Mouse (Mus musculus) ovary, postnatal 14 days (tissue): ENCODE data around the gene Gm6408.
"Not testable (repeated sequence)": the region's sequence is repeated elsewhere in the genome, so short reads cannot be mapped to it uniquely, and the experiment has no call there.

ENCODE experiments used
- DNase-seq: peaks from one replicate; pipeline ENCODE4 v3.0.0; 2022; ENCODE audit warnings: low spot score

The Gm6408 gene

DNA sequence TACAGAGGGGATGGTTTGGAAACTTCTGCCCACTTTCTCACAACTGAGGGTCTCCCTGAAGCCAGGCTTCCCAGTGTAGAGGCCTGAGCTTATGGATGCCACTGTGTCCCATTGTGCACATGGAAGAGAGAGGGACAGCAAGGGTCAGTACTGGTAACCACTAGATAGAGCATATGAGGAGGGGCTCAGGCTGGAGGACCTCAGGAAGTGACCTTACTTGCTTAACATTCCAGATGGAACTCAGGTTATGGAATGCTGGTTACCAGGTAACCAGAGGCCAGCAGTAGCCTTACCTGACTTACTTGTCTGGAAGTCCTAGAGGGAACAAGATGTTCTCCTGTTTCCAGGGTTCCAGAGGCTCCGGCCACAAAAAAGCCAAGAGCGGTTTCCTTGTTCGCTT, at the start of gene Gm6408:
Gene Gm6408 (plus strand): TSS at position 301 of the 400 bp plus-strand sequence.
- DNase-seq = not testable (repeated sequence)

DNA sequence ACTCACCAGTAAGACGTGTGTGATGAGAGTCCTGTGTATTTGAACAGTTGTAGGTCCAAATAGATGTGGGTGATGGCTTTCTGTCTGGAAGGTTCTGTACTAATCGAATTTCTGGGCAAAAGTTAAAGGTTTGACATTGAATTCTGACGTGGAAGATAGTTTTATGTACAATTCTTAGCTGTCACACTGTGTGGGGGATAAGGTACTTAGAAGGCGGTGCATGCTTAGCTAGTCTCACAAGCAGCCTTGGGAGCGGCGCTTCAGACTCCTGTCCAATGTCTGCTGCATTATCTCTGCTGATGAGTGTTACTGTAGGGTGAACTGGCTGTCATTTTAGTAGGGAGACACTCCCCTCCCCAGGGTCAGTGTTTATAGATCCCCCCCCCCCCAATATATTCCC, 49.3 kb upstream of the Gm6408 start:
- DNase-seq = no peak

DNA sequence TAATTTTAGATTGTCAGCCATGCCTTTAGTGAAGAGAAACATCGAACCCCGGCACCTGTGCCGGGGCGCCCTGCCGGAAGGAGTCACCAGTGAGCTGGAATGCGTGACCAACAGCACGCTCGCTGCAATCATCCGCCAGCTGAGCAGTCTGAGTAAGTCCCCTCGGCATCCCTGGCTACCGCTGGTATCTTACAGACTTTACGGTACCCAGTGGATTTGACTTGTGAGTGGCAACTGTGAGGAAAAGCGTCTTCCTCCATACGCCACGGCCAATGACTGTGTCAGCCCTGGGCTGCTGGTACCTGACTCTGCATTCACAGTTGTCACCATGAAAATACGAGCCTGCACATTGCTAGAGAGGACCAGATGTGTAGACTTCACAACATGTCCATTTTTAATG, 46.4 kb upstream of the Gm6408 start:
- DNase-seq = no peak

DNA sequence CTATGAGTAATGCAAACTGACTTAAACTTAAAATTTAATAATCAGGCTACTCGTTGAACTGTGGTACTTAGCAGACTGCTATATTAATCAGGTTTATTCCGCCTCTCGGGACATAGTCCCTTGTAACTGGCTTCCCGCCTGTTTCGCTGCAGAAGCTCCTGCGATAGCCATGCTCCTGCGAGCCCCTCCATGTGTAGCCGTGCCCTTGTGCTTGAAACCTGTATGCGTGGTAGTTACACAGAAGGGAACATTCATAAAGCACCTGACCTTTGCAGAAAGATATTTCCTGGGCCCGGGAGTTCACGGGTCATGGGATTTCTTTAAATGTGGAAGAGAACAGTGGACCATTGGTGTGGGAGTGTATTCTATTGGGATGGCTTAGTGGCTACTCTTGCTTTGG, 45.0 kb upstream of the Gm6408 start:
- no peak for DNase-seq

DNA sequence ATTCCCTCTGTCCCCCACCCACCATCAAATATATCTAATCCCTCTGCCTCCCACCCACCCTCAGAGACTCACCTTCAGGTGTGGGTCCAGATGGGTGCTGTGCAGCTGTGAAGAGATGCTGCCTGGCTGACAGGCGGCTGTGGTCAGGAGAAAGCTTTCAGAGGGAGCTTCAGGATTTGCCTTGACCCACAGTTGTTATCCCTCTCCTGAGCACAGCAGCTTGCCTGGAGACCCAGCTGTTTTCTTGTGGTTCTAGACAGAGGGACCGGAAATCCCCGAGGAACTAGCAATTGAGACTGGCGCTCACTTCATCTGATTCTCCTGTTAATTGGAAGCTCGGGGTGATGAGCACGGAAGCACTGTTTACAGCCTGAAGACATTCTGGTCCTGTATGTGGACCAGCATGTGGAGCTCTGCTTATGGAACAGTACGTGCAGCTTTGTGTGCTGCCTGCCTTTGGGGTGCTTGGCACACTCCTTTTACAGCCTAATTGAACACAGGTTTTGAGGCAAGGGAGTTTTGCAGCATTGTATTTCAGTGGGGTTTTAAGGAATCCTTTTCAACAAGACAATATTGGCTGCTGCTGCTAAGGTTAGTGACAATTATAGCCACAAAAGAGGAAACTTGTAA, 42.5 kb upstream of the Gm6408 start:
- DNase-seq = no peak

DNA sequence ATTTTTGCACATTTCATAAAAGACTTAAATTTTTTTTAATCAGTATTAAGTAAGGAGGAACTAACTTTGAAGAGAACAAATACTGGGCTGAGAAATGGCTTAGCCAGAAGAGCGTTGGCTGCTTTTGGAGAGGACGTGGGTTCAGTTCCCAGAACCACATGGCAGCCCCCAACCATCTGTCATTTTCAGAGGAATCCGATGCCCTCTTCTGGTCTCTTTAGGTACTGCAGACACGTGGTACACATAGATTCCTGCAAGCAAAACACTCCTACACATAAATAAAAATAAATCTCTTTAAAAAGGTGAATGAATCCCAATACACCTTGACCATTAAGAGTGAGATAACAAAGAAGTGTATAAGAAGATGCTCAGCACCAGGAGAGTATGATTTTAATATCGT, 41.5 kb upstream of the Gm6408 start:
- no peak for DNase-seq

DNA sequence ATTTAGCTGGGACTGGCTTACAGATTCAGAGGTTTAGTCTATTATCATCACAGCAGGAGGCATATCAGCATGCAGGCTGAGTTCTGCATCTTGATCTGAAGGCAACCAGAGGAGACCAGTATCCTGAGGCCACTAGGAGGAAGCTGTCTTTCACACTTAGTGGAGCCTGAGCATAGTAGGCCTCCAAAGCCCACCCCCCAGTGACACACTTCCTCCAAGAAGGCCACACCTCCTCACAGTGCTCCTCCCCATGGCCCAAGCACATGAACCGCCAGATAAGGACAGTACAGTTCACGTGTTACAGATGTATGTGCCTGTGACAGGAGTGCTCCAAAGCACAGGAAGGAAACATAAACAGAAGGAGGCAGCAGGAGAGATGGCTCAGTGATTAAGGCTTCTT, 39.0 kb upstream of the Gm6408 start:
- no peak for DNase-seq

DNA sequence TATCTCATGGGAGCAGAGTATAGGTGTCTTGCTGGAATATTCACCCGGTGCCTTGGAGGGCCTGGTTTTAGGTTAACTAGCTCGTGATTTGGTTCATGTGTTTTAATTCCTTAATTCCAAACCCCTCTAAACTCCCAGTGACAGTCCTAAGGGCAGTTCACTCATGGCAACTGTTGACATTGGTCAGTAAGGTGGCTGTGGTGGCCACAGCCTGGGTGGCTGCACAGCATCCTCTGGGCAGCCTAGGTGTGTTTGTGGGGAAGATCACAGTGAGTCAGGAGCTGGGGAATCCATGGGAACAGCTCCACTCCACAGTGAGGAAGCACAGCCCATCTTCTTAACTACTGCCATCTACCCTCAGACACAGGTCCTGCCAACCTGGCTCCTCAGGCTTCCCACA, 35.1 kb upstream of the Gm6408 start:
- DNase-seq = no peak

DNA sequence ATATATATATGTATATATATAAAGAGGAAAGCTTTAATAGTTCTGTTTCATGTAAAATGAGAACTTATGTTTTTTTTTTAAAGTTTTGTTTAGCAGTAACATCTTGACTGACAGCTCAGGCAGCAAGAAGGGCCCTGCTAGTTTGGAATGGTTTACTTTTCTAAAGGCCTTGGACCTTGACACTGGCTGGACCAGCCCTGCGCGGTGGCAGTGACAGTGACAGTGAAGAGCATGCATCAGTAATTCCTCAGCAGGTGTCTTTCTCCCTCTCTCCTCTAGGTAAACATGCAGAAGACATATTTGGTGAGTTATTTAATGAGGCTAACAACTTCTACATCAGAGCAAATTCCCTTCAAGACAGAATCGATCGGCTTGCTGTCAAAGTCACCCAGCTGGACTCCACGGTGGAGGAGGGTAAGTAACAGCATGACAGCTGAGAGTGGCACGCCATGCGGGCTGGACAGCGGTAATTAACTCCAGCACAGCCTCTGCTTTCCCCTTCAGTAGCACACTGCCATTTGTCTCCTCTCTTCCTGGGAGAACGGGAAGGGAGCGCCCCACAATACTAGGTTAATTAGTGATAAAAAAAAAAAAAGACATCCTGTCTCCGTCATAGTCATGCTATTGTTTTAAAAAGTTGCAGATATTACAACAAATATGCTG, 30.0 kb upstream of the Gm6408 start:
- no peak for DNase-seq

DNA sequence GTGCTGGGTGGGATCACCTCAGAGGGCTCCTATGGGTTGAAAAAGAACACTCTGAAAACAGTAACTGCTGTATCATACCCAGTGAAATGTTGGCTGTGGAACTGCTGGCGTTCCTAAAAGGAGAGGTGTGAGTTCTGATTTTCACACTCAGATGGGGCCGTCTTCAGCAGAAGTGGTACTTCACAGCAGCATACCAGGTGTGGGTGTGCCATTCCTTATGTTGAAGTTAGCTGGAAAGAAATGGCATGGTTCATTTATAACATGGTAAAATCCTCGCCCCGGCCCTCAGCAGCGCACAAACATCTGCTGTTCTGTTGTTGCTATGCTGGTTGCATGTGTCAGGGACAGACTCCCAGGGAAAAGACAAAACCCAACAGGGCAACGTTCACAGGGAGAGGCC, 28.2 kb upstream of the Gm6408 start:
- DNase-seq = no peak

DNA sequence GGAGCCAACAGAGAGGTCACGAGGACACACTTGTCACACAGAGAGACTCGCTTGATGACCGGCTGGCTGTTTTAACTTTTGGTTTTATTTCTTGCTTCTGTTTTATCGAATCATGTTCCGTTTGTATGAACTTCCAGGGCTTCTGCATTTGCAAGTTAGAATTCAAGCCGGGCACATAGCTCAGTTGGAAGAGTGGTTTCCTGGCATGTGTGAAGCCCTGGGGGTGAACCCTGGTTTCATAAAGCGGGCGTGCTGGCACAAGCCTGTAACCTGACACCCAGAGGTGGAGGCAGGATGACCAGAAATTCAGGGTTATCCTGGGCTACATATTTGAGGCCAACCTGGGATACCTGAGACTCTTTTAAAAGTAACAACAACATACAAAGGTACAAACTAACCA, 20.2 kb upstream of the Gm6408 start:
- DNase-seq = no peak

DNA sequence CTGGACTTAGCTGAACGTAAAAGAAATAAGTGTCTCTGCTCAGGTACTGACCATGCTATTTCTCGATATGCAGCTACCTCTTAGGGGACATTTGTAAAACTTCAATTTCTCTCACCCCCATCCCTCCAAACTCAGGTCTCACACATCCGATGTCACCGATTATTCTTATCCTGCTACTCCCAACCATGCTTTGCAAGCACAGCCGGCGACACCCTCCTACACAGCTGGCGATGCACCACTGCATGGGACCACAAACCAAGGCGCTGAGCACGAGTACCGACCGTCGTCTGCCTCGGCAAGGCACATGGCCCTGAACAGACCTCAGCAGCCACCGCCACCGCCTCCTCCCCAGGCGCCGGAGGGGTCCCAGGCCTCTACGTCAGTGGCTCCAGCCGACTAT, 15.1 kb upstream of the Gm6408 start:
- no peak for DNase-seq

DNA sequence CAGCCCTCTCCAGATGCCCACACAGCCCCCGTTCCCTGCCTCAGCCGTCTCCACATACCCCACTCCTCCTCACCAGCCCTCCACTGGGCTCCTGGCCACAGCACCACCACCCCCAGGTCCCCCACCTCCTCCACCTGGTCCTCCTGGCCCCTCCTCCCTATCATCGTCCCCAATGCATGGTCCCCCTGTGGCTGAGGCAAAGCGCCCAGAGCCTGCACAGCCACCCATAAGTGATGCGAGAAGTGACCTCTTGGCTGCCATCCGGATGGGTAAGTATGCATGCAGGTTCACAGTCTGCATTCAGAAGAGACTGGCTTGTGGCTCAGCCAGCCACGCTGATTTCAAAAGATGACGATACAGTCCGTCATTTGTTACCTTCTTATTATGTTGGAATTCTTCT, 13.5 kb upstream of the Gm6408 start:
- no peak for DNase-seq

DNA sequence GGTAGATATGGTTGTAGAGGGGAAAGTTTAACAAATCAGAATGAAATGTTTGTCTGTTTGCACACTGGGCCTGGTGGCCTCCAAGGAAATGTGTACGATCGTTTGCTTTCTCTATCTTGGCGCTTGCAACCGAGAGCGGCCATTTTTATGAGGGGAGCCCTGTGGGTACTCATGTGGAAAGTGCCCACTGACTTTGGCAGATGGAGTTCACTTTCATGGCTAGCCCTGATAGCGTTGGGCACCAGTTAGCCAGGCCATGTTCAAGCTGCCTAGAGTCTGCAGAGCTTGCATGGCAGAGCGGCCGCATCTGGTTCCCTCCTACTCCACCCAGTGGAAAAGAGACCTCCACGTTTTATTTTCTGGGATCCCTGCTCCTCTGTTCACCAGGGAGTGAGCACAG, 10.9 kb upstream of the Gm6408 start:
- DNase-seq = no peak

DNA sequence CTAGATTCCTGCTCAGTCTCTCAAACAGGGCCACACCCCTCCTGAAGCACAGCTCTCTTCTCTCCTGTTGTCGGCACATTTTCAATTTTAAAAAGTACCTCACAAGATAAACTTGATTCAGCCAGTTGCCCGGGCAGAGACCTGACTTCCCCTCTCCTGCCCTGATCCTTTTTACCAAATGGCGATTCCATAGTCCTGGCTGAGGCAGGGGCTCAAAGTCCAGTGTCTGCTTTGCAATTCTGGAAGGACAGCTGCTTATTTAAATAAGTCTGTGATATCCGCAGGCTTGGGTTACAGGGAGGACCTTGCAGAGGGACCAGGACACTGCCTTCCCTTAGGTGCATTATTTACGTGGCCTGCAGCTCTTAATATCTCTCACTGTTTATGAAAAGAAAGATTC, 10.5 kb upstream of the Gm6408 start:
- DNase-seq = no peak

DNA sequence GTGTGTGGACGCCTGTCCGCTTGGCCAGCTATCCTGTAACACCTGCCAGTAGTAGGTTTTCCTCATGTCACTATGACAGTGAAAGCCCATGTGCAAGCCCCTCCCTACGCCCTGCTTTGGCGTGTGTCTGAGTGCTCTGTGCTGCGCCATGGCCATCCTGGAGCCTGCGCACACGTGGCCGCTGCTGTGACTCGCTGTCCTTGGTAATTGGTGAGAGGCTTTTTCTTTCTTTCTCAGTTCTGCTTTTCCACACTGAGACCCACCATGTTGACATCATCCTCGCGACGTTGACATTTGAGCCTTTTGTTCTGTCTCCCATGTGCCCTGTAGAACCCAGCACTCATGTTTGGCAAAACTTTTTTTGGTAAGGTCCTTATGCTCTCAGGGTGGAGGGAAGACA, 9.9 kb upstream of the Gm6408 start:
- no peak for DNase-seq

DNA sequence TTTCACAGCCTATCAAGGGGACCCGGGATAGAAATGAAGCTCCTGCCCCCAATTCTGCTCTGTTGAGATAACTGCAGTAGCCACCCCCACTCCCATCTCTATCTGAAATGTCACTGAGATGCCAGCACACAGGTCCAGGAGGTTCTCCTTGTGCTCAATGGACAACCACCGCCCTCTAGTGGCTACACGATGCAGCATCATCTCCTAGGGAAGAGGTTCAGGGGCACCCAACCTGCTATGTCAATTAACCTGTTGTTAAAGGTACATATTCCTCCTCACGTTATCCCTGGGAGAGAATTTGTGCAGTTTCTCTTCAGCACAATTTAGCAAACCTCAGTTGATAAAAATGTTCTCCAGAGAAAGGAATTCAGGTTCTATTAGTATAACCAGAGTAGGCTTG, 2.2 kb upstream of the Gm6408 start:
- DNase-seq = peak; percentile 12

DNA sequence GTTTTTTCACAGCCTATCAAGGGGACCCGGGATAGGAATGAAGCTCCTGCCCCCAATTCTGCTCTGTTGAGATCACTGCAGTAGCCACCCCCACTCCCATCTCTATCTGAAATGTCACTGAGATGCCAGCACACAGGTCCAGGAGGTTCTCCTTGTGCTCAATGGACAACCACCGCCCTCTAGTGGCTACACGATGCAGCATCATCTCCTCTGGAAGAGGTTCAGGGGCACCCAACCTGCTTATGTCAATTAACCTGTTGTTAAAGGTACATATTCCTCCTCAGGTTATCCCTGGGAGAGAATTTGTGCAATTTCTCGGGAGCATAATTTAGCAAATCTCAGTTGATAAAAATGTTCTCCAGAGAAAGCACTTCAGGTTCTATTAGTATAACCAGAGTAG, 7.2 kb downstream of the Gm6408 start:
- DNase-seq = peak; percentile 5

DNA sequence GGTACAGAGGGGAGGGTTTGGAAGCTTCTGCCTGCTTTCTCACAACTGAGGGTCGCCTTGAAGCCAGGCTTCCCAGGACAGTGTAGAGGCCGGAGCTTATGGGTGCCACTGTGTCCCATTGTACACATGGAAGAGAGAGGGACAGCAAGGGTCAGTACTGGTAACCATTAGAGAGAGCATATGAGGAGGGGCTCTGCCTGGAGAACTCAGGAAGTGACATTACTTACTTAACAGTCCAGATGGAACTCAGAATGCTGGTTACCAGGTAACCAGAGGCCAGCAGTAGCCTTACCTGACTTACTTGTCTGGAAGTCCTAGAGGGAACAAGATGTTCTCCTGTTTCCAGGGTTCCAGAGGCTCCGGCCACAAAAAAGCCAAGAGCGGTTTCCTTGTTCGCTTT, 9.3 kb downstream of the Gm6408 start, which contains the start of gene Gm6370:
Gene Gm6370 (plus strand): TSS at position 301 of the 400 bp plus-strand sequence.
- not testable (repeated sequence) for DNase-seq

DNA sequence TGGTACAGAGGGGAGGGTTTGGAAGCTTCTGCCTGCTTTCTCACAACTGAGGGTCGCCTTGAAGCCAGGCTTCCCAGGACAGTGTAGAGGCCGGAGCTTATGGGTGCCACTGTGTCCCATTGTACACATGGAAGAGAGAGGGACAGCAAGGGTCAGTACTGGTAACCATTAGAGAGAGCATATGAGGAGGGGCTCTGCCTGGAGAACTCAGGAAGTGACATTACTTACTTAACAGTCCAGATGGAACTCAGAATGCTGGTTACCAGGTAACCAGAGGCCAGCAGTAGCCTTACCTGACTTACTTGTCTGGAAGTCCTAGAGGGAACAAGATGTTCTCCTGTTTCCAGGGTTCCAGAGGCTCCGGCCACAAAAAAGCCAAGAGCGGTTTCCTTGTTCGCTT, 20.3 kb downstream of the Gm6408 start, which contains the start of gene 4930449I24Rik:
Gene 4930449I24Rik (plus strand): TSS at position 301 of the 400 bp plus-strand sequence.
- DNase-seq = not testable (repeated sequence)

DNA sequence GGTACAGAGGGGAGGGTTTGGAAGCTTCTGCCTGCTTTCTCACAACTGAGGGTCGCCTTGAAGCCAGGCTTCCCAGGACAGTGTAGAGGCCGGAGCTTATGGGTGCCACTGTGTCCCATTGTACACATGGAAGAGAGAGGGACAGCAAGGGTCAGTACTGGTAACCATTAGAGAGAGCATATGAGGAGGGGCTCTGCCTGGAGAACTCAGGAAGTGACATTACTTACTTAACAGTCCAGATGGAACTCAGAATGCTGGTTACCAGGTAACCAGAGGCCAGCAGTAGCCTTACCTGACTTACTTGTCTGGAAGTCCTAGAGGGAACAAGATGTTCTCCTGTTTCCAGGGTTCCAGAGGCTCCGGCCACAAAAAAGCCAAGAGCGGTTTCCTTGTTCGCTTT, 32.1 kb downstream of the Gm6408 start, which contains the start of gene Gm3402:
Gene Gm3402 (plus strand): TSS at position 301 of the 400 bp plus-strand sequence.
- not testable (repeated sequence) for DNase-seq

DNA sequence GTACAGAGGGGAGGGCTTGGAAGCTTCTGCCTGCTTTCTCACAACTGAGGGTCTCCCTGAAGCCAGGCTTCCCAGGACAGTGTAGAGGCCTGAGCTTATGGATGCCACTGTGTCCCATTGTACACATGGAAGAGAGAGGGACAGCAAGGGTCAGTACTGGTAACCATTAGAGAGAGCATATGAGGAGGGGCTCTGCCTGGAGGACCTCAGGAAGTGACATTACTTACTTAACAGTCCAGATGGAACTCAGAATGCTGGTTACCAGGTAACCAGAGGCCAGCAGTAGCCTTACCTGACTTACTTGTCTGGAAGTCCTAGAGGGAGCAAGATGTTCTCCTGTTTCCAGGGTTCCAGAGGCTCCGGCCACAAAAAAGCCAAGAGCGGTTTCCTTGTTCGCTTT, 43.7 kb downstream of the Gm6408 start, which contains the start of gene Gm3404:
Gene Gm3404 (plus strand): TSS at position 301 of the 400 bp plus-strand sequence.
- DNase-seq = not testable (repeated sequence)
